Mouse (Mus musculus): Measurements from ENCODE around the gene Orm2. TPM values are rescaled to one million over a fixed set of nuclear protein-coding genes. Genes with fewer than 3 reads are reported as not detected.

Gene Orm2
- polyA plus RNA-seq, 1 experiment from 2014 or later = not detected

- no peaks in the 10 kb centered on the region for H3K36me3 ChIP-seq
- peaks cover 9% of the 10 kb centered on the region for H3K4me1 ChIP-seq (replicated peaks)
- H3K27me3 ChIP-seq (ENCODE audit: insufficient read depth, poor library complexity, severe bottlenecking) = no peaks in the 10 kb centered on the region
- 82% methylated on average over 4 of the region's 4 CpGs for WGBS
- DNase-seq (ENCODE audit: low spot score) = no peak
- H3K4me3 ChIP-seq = no peak within 1 kb of the TSS
- H3K27ac ChIP-seq = no peak within 1 kb of the TSS
- no peaks in the 10 kb centered on the region for H3K9me3 ChIP-seq
These were observed 6.2 kb upstream of the Orm2 start, which contains the start of gene Orm3 for GRCm38 (mm10) chr4:63355877-63356665. Gene Orm3 (plus strand): TSS chr4:63356162.

- 45% methylated on average over 2 of the region's 2 CpGs for WGBS
These were observed 5.2 kb upstream of the Orm2 start for GRCm38 (mm10) chr4:63356981-63357570.

GRCm38 (mm10) chr4:63359861-63360260 is 2.4 kb upstream of the Orm2 start:
- H3K4me1 ChIP-seq (replicated peaks) = peaks cover 9% of the 10 kb centered on the region
- no peak for DNase-seq (ENCODE audit: low spot score)
- H3K4me3 ChIP-seq = no peak overlapping the region
- 79% methylated on average over 6 of the region's 6 CpGs for WGBS
- H3K27ac ChIP-seq = no peak overlapping the region
- no peaks in the 10 kb centered on the region for H3K9me3 ChIP-seq
- no peaks in the 10 kb centered on the region for H3K36me3 ChIP-seq
- H3K27me3 ChIP-seq (ENCODE audit: insufficient read depth, poor library complexity, severe bottlenecking) = no peaks in the 10 kb centered on the region

More at GRCm38 (mm10) chr4:63356981-63357570, 5.2 kb upstream of the Orm2 start:
- no peak for DNase-seq (ENCODE audit: low spot score)
- H3K27me3 ChIP-seq (ENCODE audit: insufficient read depth, poor library complexity, severe bottlenecking) = no peaks in the 10 kb centered on the region
- no peak overlapping the region for H3K4me3 ChIP-seq
- H3K9me3 ChIP-seq = no peaks in the 10 kb centered on the region
- H3K36me3 ChIP-seq = no peaks in the 10 kb centered on the region
- H3K27ac ChIP-seq = no peak overlapping the region
- peaks cover 9% of the 10 kb centered on the region for H3K4me1 ChIP-seq (replicated peaks)

GRCm38 (mm10) chr4:63368577-63368976 is 6.3 kb downstream of the Orm2 start:
- no peak overlapping the region for H3K27ac ChIP-seq
- no peaks in the 10 kb centered on the region for H3K9me3 ChIP-seq
- H3K27me3 ChIP-seq (ENCODE audit: insufficient read depth, poor library complexity, severe bottlenecking) = no peaks in the 10 kb centered on the region
- DNase-seq (ENCODE audit: low spot score) = peak; percentile 83
- 12% methylated on average over 4 of the region's 4 CpGs for WGBS
- no peak overlapping the region for H3K4me3 ChIP-seq
- peaks cover 59% of the 10 kb centered on the region for H3K36me3 ChIP-seq
- peaks cover 15% of the 10 kb centered on the region for H3K4me1 ChIP-seq (replicated peaks)

GRCm38 (mm10) chr4:63370897-63371296 is 8.6 kb downstream of the Orm2 start:
- H3K4me3 ChIP-seq = no peak overlapping the region
- DNase-seq (ENCODE audit: low spot score) = no peak
- peaks cover 83% of the 10 kb centered on the region for H3K36me3 ChIP-seq
- 0 out of 2 replicates have a peak overlapping the region, but pooled peaks have one; percentile 23 for H3K27ac ChIP-seq
- H3K9me3 ChIP-seq = no peaks in the 10 kb centered on the region
- H3K4me1 ChIP-seq (replicated peaks) = peaks cover 15% of the 10 kb centered on the region
- H3K27me3 ChIP-seq (ENCODE audit: insufficient read depth, poor library complexity, severe bottlenecking) = no peaks in the 10 kb centered on the region
- WGBS = 38% methylated on average over 7 of the region's 7 CpGs

- no peak overlapping the region for H3K4me3 ChIP-seq
- DNase-seq (ENCODE audit: low spot score) = peak; percentile 23
- H3K27ac ChIP-seq = no peak overlapping the region
- peaks cover 15% of the 10 kb centered on the region for H3K4me1 ChIP-seq (replicated peaks)
- WGBS = 61% methylated on average over 3 of the region's 3 CpGs
- no peaks in the 10 kb centered on the region for H3K9me3 ChIP-seq
- no peaks in the 10 kb centered on the region for H3K27me3 ChIP-seq (ENCODE audit: insufficient read depth, poor library complexity, severe bottlenecking)
- H3K36me3 ChIP-seq = peaks cover 92% of the 10 kb centered on the region
These were observed 9.6 kb downstream of the Orm2 start for GRCm38 (mm10) chr4:63371890-63372289.

GRCm38 (mm10) chr4:63373404-63373803 is 11.2 kb downstream of the Orm2 start:
- no peak overlapping the region for H3K27ac ChIP-seq
- no peak for DNase-seq (ENCODE audit: low spot score)
- 93% methylated on average over 8 of the region's 8 CpGs for WGBS
- H3K9me3 ChIP-seq = no peaks in the 10 kb centered on the region
- H3K36me3 ChIP-seq = peaks cover 94% of the 10 kb centered on the region
- no peaks in the 10 kb centered on the region for H3K27me3 ChIP-seq (ENCODE audit: insufficient read depth, poor library complexity, severe bottlenecking)
- no peak overlapping the region for H3K4me3 ChIP-seq
- peaks cover 15% of the 10 kb centered on the region for H3K4me1 ChIP-seq (replicated peaks)

- Histone ChIP-seq H3K4me1 (replicated peaks) (peaks cover 15% of the 10 kb centered on the region), H3K36me3 (peaks cover 95% of the 10 kb centered on the region), H3K27me3 (ENCODE audit: insufficient read depth, poor library complexity, severe bottlenecking) (no peaks in the 10 kb centered on the region), H3K4me3 (no peak overlapping the region), H3K27ac (no peak overlapping the region), H3K9me3 (no peaks in the 10 kb centered on the region)
- no peak for DNase-seq (ENCODE audit: low spot score)
- 90% methylated on average over 12 of the region's 12 CpGs for WGBS
These were observed 12.1 kb downstream of the Orm2 start for GRCm38 (mm10) chr4:63374331-63374730.

GRCm38 (mm10) chr4:63375367-63375766 is 13.1 kb downstream of the Orm2 start:
- Histone ChIP-seq H3K27me3 (ENCODE audit: insufficient read depth, poor library complexity, severe bottlenecking) (no peaks in the 10 kb centered on the region), H3K27ac (no peak overlapping the region), H3K4me3 (no peak overlapping the region), H3K4me1 (replicated peaks) (peaks cover 11% of the 10 kb centered on the region), H3K36me3 (peaks cover 98% of the 10 kb centered on the region), H3K9me3 (no peaks in the 10 kb centered on the region)
- no peak for DNase-seq (ENCODE audit: low spot score)
- WGBS = 92% methylated on average over 1 of the region's 1 CpGs

GRCm38 (mm10) chr4:63377483-63377882 is 15.2 kb downstream of the Orm2 start:
- Histone ChIP-seq H3K27me3 (ENCODE audit: insufficient read depth, poor library complexity, severe bottlenecking) (no peaks in the 10 kb centered on the region), H3K27ac (no peak overlapping the region), H3K9me3 (no peaks in the 10 kb centered on the region), H3K4me3 (no peak overlapping the region), H3K4me1 (replicated peaks) (no peaks in the 10 kb centered on the region), H3K36me3 (peaks cover 100% of the 10 kb centered on the region)
- DNase-seq (ENCODE audit: low spot score) = no peak
- 70% methylated on average over 7 of the region's 7 CpGs for WGBS

GRCm38 (mm10) chr4:63382676-63383369 is 20.6 kb downstream of the Orm2 start:
- no peak for DNase-seq (ENCODE audit: low spot score)
- no peaks in the 10 kb centered on the region for H3K4me1 ChIP-seq (replicated peaks)
- no peaks in the 10 kb centered on the region for H3K9me3 ChIP-seq
- no peaks in the 10 kb centered on the region for H3K27me3 ChIP-seq (ENCODE audit: insufficient read depth, poor library complexity, severe bottlenecking)
- WGBS = 92% methylated on average over 4 of the region's 4 CpGs
- H3K4me3 ChIP-seq = no peak overlapping the region
- H3K36me3 ChIP-seq = peaks cover 82% of the 10 kb centered on the region
- no peak overlapping the region for H3K27ac ChIP-seq

- no peak for DNase-seq (ENCODE audit: low spot score)
- H3K4me1 ChIP-seq (replicated peaks) = peaks cover 6% of the 10 kb centered on the region
- H3K9me3 ChIP-seq = no peaks in the 10 kb centered on the region
- no peaks in the 10 kb centered on the region for H3K27me3 ChIP-seq (ENCODE audit: insufficient read depth, poor library complexity, severe bottlenecking)
- no peak overlapping the region for H3K27ac ChIP-seq
- WGBS = 93% methylated on average over 12 of the region's 12 CpGs
- H3K4me3 ChIP-seq = no peak overlapping the region
- peaks cover 75% of the 10 kb centered on the region for H3K36me3 ChIP-seq
These were observed 21.2 kb downstream of the Orm2 start for GRCm38 (mm10) chr4:63383474-63383873.

- Histone ChIP-seq H3K27ac (no peak overlapping the region), H3K4me1 (replicated peaks) (peaks cover 14% of the 10 kb centered on the region), H3K27me3 (ENCODE audit: insufficient read depth, poor library complexity, severe bottlenecking) (no peaks in the 10 kb centered on the region), H3K9me3 (no peaks in the 10 kb centered on the region), H3K36me3 (peaks cover 67% of the 10 kb centered on the region), H3K4me3 (no peak overlapping the region)
- 86% methylated on average over 4 of the region's 4 CpGs for WGBS
- DNase-seq (ENCODE audit: low spot score) = no peak
These were observed 22.0 kb downstream of the Orm2 start for GRCm38 (mm10) chr4:63384262-63384661.
